Mouse (Mus musculus) liver, postnatal 0 days (tissue): ENCODE data around the gene Nova2. TPM values are rescaled to one million over a fixed set of nuclear protein-coding genes. Genes with fewer than 3 reads are reported as not detected.

Experiments
- ATAC-seq: fragments of 200-750 bp; cut with Nextera tagmentation; 2 replicates; pipeline ENCODE4 v1.8.0; 2017; ENCODE audit warnings: mild to moderate bottlenecking, moderate library complexity
- DNase-seq: peaks from one replicate; pipeline ENCODE4 v3.0.0-alpha.2; 2016
- H3K27ac ChIP-seq: fragments of 300-500 bp; sonication (generic); 2 replicates; pipeline ENCODE4 v1.5.1; 2014; ENCODE audit warnings: antibody characterized with exemption, moderate library complexity, mild to moderate bottlenecking, low read depth
- H3K27me3 ChIP-seq: fragments of 300-500 bp; sonication (generic); 2 replicates; pipeline ENCODE4 v1.6.1; 2014; ENCODE audit warnings: low read length, control low read depth, mixed read lengths; ENCODE audit not compliant: insufficient read depth
- H3K36me3 ChIP-seq: fragments of 300-500 bp; sonication (generic); replicated peaks from 2 replicates; pipeline ENCODE4 v1.6.1; 2014; ENCODE audit warnings: mild to moderate bottlenecking, control low read depth, low read length, moderate library complexity, mixed read lengths; ENCODE audit not compliant: insufficient read depth
- H3K4me1 ChIP-seq: fragments of 300-500 bp; sonication (generic); 2 replicates; pipeline ENCODE4 v1.6.1; 2014; ENCODE audit warnings: antibody characterized with exemption, mild to moderate bottlenecking, control low read depth; ENCODE audit not compliant: insufficient read depth
- H3K4me2 ChIP-seq: fragments of 300-500 bp; sonication (generic); 2 replicates; pipeline ENCODE4 v1.6.1; 2014; ENCODE audit warnings: low read depth, mild to moderate bottlenecking, low read length, moderate library complexity, mixed read lengths
- H3K4me3 ChIP-seq: fragments of 300-500 bp; sonication (generic); 2 replicates; pipeline ENCODE4 v1.5.1; 2014; ENCODE audit warnings: low read depth, low read length
- H3K9ac ChIP-seq: fragments of 300-500 bp; sonication (generic); replicated peaks from 2 replicates; pipeline ENCODE4 v1.6.1; 2014; ENCODE audit warnings: mild to moderate bottlenecking, moderate library complexity
- H3K9me3 ChIP-seq: fragments of 300-500 bp; sonication (generic); 2 replicates; pipeline ENCODE4 v1.6.1; 2016; ENCODE audit warnings: mild to moderate bottlenecking, control low read depth, low read length, mixed read lengths
- CTCF ChIP-seq: sonication (generic); IDR thresholded peaks from 2 replicates; pipeline ENCODE4 v1.5.1; 2016; ENCODE audit warnings: antibody characterized with exemption, low read depth
- EP300 ChIP-seq: IDR thresholded peaks from 2 replicates; pipeline ENCODE4 v1.6.1; 2016; ENCODE audit warnings: antibody characterized with exemption, low read depth, mild to moderate bottlenecking
- WGBS: fragments of 180-500 bp; shearing (Covaris S2); extraction: QIAGEN DNeasy Blood & Tissue Kit; methylation state at CpG from one replicate; pipeline ENCODE4 v1.1.7; 2014; ENCODE audit not compliant: insufficient replicate concordance; 5-methylcytosine and 5-hydroxymethylcytosine counted together
- polyA plus RNA-seq: library from polyadenylated mRNA; unstranded; fragments of >200 nt; fragmentation: Nextera tagmentation; extraction: Ambion mirVana; gene quantifications from 2 replicates; pipeline ENCODE4 v1.2.1, GENCODE M21; 2015

Nova2 gene
- polyA plus RNA-seq, 1 experiment from 2014 or later = 0.12 TPM

GRCm38 (mm10) chr7:18891872-18892599 is 33.7 kb upstream of the Nova2 start:
- peak; percentile 87 for DNase-seq

GRCm38 (mm10) chr7:18893009-18893408 is 32.7 kb upstream of the Nova2 start:
- ATAC-seq = peak; percentile 11; the same call in 1 of the 2 replicates
- TF ChIP-seq EP300 = no peak
- TF ChIP-seq CTCF = no peak

More at GRCm38 (mm10) chr7:18891872-18892599, 33.7 kb upstream of the Nova2 start:
- Histone ChIP-seq H3K36me3 (0 out of 2 replicates have a peak, but pooled peaks cover 4% of the 10 kb centered on the region), H3K9me3 (no peaks in the 10 kb centered on the region), H3K4me3 (peak overlapping the region; percentile 38; the same call in 1 of the 2 replicates), H3K4me1 (peaks cover 22% of the 10 kb centered on the region), H3K9ac (0 out of 2 replicates have a peak overlapping the region, but pooled peaks have one; percentile 46), H3K27ac (no peak overlapping the region), H3K4me2 (peak overlapping the region; percentile 79), H3K27me3 (peaks cover 14% of the 10 kb centered on the region)
- ATAC-seq = peak; percentile 78
- TF ChIP-seq CTCF (peak; percentile 94), EP300 (no peak)
- 20% methylated on average over 33 of the region's 33 CpGs for WGBS

GRCm38 (mm10) chr7:18893651-18894430 is 31.8 kb upstream of the Nova2 start:
- ATAC-seq (peak; percentile 53), DNase-seq (peak; percentile 77)
- Histone ChIP-seq H3K9ac (no peak overlapping the region), H3K36me3 (peaks cover 4% of the 10 kb centered on the region; the same call in 1 of the 2 replicates), H3K4me2 (peak overlapping the region; percentile 72), H3K27ac (no peak overlapping the region), H3K27me3 (peaks cover 14% of the 10 kb centered on the region), H3K9me3 (no peaks in the 10 kb centered on the region), H3K4me3 (peak overlapping the region; percentile 35), H3K4me1 (peaks cover 22% of the 10 kb centered on the region)
- TF ChIP-seq EP300 = no peak
- no peak for TF ChIP-seq CTCF
- WGBS = 8% methylated on average over 37 of the region's 41 CpGs

More at GRCm38 (mm10) chr7:18893009-18893408, 32.7 kb upstream of the Nova2 start:
- Histone ChIP-seq H3K4me3 (no peak overlapping the region), H3K36me3 (peaks cover 4% of the 10 kb centered on the region; the same call in 1 of the 2 replicates), H3K27ac (no peak overlapping the region), H3K9ac (no peak overlapping the region), H3K4me2 (0 out of 2 replicates have a peak overlapping the region, but pooled peaks have one; percentile 72), H3K9me3 (no peaks in the 10 kb centered on the region), H3K4me1 (peaks cover 22% of the 10 kb centered on the region), H3K27me3 (peaks cover 14% of the 10 kb centered on the region)
- DNase-seq = no peak
- WGBS = 39% methylated on average over 26 of the region's 27 CpGs

- Histone ChIP-seq H3K27ac (no peak overlapping the region), H3K9me3 (no peaks in the 10 kb centered on the region), H3K4me1 (peaks cover 22% of the 10 kb centered on the region), H3K4me3 (no peak overlapping the region), H3K27me3 (peaks cover 14% of the 10 kb centered on the region), H3K9ac (no peak overlapping the region), H3K36me3 (peaks cover 6% of the 10 kb centered on the region), H3K4me2 (no peak overlapping the region)
- ATAC-seq (no peak), DNase-seq (no peak)
- TF ChIP-seq EP300 (no peak), CTCF (peak; percentile 62)
- 54% methylated on average over 5 of the region's 5 CpGs for whole genome bisulfite sequencing
Observed at GRCm38 (mm10) chr7:18896536-18896935, 29.2 kb upstream of the Nova2 start.

- no peak overlapping the region for H3K4me3 ChIP-seq
- no peaks in the 10 kb centered on the region for H3K4me1 ChIP-seq
- H3K4me2 ChIP-seq = no peak overlapping the region
- H3K9ac ChIP-seq = no peak overlapping the region
- H3K9me3 ChIP-seq = no peaks in the 10 kb centered on the region
- DNase-seq (no peak), ATAC-seq (no peak)
- 77% methylated on average over 2 of the region's 2 CpGs for WGBS
- H3K36me3 ChIP-seq = peaks cover 6% of the 10 kb centered on the region
- no peaks in the 10 kb centered on the region for H3K27me3 ChIP-seq
- H3K27ac ChIP-seq = no peak overlapping the region
- TF ChIP-seq CTCF (no peak), EP300 (no peak)
Observed at GRCm38 (mm10) chr7:18900513-18900912, 25.2 kb upstream of the Nova2 start.

GRCm38 (mm10) chr7:18902486-18902885 is 23.2 kb upstream of the Nova2 start:
- H3K27me3 ChIP-seq = no peaks in the 10 kb centered on the region
- no peak overlapping the region for H3K9ac ChIP-seq
- H3K27ac ChIP-seq = no peak overlapping the region
- DNase-seq (no peak), ATAC-seq (no peak)
- H3K9me3 ChIP-seq = no peaks in the 10 kb centered on the region
- H3K4me3 ChIP-seq = no peak overlapping the region
- H3K4me1 ChIP-seq = no peaks in the 10 kb centered on the region
- H3K36me3 ChIP-seq = peaks cover 9% of the 10 kb centered on the region
- TF ChIP-seq EP300 (no peak), CTCF (peak; percentile 27; the same call in 1 of the 2 replicates)
- 62% methylated on average over 3 of the region's 3 CpGs for WGBS
- H3K4me2 ChIP-seq = no peak overlapping the region
